Mouse (Mus musculus) CD4-positive naive resting alpha-beta T cell, adult 57 days (primary cell): Measurements from ENCODE around the gene Btnl9. TPM values are rescaled to one million over a fixed set of nuclear protein-coding genes. Genes with fewer than 3 reads are reported as not detected.

Experiments used
- total RNA-seq: library from RNA; stranded (reverse); gene quantifications from one replicate; pipeline ENCODE4 v1.2.4, GENCODE M21; 2023

The Btnl9 gene
- total RNA-seq: 0.89 TPM

GRCm38 (mm10) chr11:49186955-49187488 is at the start of gene Btnl9:
Gene Btnl9, minus strand, starts transcription at chr11:49187159.

DNA sequence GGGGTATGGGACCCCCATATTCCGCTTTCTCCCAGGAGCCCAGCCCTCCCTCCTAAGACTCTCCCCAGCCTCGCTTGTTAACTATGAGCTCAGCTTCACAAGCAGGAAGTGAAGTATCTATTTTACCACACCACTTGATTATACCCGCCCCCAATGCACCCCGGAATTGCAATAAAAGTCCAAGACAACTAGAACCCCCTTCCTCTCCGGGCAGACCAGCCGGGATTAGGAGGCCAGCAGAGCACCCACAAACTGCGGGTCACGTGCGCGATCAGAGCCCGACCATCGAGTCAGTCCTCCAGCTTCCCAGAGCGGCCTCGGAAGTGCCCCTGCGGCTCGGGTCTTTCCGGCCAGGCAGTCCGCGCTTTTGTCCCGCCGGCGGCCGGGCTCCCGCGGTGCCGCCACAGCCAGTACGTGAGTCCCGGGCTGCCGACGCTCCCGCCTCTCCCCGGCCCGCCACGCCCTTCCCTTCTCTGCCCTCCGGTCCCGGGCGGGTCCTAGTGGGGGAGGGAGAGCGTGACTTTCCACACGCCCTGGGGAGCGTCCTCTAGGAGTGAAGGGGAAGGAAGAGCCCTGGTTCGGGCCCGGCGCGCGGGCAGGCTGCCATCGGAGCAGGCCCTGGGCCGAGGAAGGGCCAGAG is 16.3 kb upstream of the Btnl9 start, which contains the start of gene Zfp62:
Gene Zfp62, plus strand, starts transcription at position 164 of the 640 bp plus-strand sequence.

DNA sequence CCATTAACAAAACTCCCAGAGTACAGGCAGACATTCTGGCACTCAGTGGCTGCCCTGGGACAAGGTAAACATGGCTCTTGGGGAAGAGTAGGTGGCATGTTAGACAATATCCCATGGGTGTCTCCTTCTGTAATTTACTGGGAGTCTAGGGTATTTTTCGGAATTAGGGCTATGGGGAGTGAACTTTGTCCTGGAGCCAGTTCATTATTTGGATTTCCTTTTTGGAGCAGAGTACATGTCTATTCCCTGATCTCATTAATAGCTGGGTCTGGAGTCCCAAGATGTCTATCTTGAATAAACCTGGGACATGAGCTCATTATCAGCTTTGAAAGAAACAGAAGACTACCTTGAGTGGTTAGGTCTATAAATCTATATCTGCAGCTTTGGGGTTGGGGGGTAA is 32.9 kb downstream of the Btnl9 start, which contains the start of gene Olfr1394:
Gene Olfr1394, plus strand, starts transcription at position 301 of the 400 bp plus-strand sequence.

DNA sequence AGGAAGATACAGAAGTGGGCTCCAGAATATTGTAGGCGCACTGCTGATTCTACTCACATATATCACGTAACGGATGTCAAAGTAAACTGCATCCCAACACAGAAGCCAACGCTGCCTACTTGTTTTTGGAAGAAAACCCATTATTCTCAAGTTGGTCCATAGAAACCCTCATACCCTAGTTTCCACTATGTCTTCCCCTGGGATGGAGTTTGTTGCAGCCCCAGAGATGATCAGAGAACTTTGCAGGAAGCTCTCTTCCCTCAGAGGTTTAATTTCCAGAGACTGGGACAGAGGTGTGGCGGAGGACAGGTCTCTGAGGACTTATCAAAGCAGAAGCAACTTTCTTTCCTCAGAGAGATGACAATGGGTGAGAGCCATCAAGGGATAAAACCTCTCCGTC is 45.0 kb downstream of the Btnl9 start, which contains the start of gene Olfr1395:
Gene Olfr1395, plus strand, starts transcription at position 301 of the 400 bp plus-strand sequence.

Other genes with a start within 250 kb of the Btnl9 start
- gene Psme2b, start 241.0 kb downstream of the Btnl9 start, total RNA-seq: 39.6 TPM
- gene Olfr56, start 208.3 kb downstream of the Btnl9 start, total RNA-seq: 1.0 TPM
- gene 9930111J21Rik1, start 207.8 kb downstream of the Btnl9 start, total RNA-seq: 75.3 TPM
- gene Gm12185, start 194.9 kb downstream of the Btnl9 start, total RNA-seq: 50.5 TPM
- gene Tgtp1, start 193.0 kb downstream of the Btnl9 start, total RNA-seq: 82.7 TPM
- gene 9930111J21Rik2, start 135.9 kb downstream of the Btnl9 start, total RNA-seq: 78.9 TPM
- gene Tgtp2, start 123.0 kb downstream of the Btnl9 start, total RNA-seq: 40.7 TPM
- gene Ifi47, start 110.6 kb downstream of the Btnl9 start, total RNA-seq: 140 TPM
- gene Olfr1396, start 72.3 kb downstream of the Btnl9 start, total RNA-seq: not detected
- gene Olfr1395, start 44.9 kb downstream of the Btnl9 start, total RNA-seq: not detected
- gene Olfr1394, start 32.8 kb downstream of the Btnl9 start, total RNA-seq: not detected
- 94.6 TPM for gene Zfp62, start 16.1 kb upstream of the Btnl9 start, total RNA-seq
- gene Mgat1, start 57.0 kb upstream of the Btnl9 start, total RNA-seq: 52.8 TPM
- 0.27 TPM for gene Olfr1393, start 91.1 kb upstream of the Btnl9 start, total RNA-seq
- gene Olfr1392, start 98.1 kb upstream of the Btnl9 start, total RNA-seq: not detected
- not detected for gene Olfr10, start 117.6 kb upstream of the Btnl9 start, total RNA-seq
- gene Olfr1391, start 135.6 kb upstream of the Btnl9 start, total RNA-seq: not detected
- not detected for gene Olfr1390, start 148.0 kb upstream of the Btnl9 start, total RNA-seq
- not detected for gene Olfr1389, start 235.9 kb upstream of the Btnl9 start, total RNA-seq
- 0.33 TPM for gene Olfr1388, start 249.5 kb upstream of the Btnl9 start, total RNA-seq